Mouse (Mus musculus) left cerebral cortex, adult 2 months (tissue): ENCODE measurements around the gene Bicc1. TPM values are rescaled to one million over a fixed set of nuclear protein-coding genes. Genes with fewer than 3 reads are reported as not detected.
"Not testable (repeated sequence)": the region's sequence is repeated elsewhere in the genome, so short reads cannot be mapped to it uniquely, and the experiment has no call there.

Source experiments
- DNase-seq, 2 experiments: peaks; one replicate each; pipeline ENCODE4 v3.0.0; 2021 to 2022; ENCODE audit warnings: low spot score in 2 of 2, mixed read lengths in 1 of 2; ENCODE audit errors: extremely low spot score in 1 of 2
- H3K27ac ChIP-seq: fragments of 200-600 bp; 2 replicates; pipeline ENCODE4 v1.8.1; 2022
- H3K4me3 ChIP-seq: fragments of 200-600 bp; 2 replicates; pipeline ENCODE4 v1.8.1; 2022
- CTCF ChIP-seq: fragments of 200-600 bp; IDR thresholded peaks from 2 replicates; pipeline ENCODE4 v1.8.1; 2022; ENCODE audit warnings: antibody characterized with exemption, mild to moderate bottlenecking, moderate library complexity
- intact Hi-C: fragments of 180-260 bp; cut with DNase I; formaldehyde crosslinking; loops from one replicate; pipeline ENCODE4 v1.15.1; 2025
- total RNA-seq, 2 experiments: library from RNA; stranded (reverse); gene quantifications; 2 replicates each; pipeline ENCODE4 v1.2.3; 2021

Gene Bicc1
- total RNA-seq, 2 experiments from 2014 or later: 5.1 to 6.7 TPM

GRCm38 (mm10) chr10:70949254-70950104 is 210.0 kb downstream of the Bicc1 start:
- H3K27ac ChIP-seq: peak overlapping the region; percentile 63; the same call in 1 of the 2 replicates
- DNase-seq: peak in 1 of 2 experiments; percentile 33
- peak overlapping the region; percentile 27 for H3K4me3 ChIP-seq
- intact Hi-C loops: no loop called here
- TF ChIP-seq CTCF: no peak

GRCm38 (mm10) chr10:70948276-70948675 is 211.2 kb downstream of the Bicc1 start:
- intact Hi-C loops: no loop called here
- no peak for TF ChIP-seq CTCF
- DNase-seq: peak in 1 of 2 experiments; percentile 22
- no peak overlapping the region for H3K27ac ChIP-seq
- H3K4me3 ChIP-seq: no peak overlapping the region

- H3K27ac ChIP-seq, DNase-seq, intact Hi-C loops, H3K4me3 ChIP-seq: not testable (repeated sequence)
These were observed 213.4 kb downstream of the Bicc1 start for GRCm38 (mm10) chr10:70946121-70946520.

- Histone ChIP-seq H3K4me3 (no peak overlapping the region), H3K27ac (no peak overlapping the region)
- intact Hi-C loops: no loop called here
- DNase-seq: no peak
- TF ChIP-seq CTCF: no peak
These were observed 214.4 kb downstream of the Bicc1 start for GRCm38 (mm10) chr10:70945076-70945475.

GRCm38 (mm10) chr10:70941623-70942022 is 217.9 kb downstream of the Bicc1 start:
- no peak for TF ChIP-seq CTCF
- no peak for DNase-seq
- Histone ChIP-seq H3K27ac (no peak overlapping the region), H3K4me3 (no peak overlapping the region)
- intact Hi-C loops: no loop called here

- no peak overlapping the region for H3K27ac ChIP-seq
- H3K4me3 ChIP-seq: no peak overlapping the region
- DNase-seq: no peak
- intact Hi-C loops: no loop called here
- TF ChIP-seq CTCF: no peak
These were observed 219.7 kb downstream of the Bicc1 start for GRCm38 (mm10) chr10:70939751-70940150.

GRCm38 (mm10) chr10:70937450-70937849 is 222.1 kb downstream of the Bicc1 start:
- Histone ChIP-seq H3K4me3 (no peak overlapping the region), H3K27ac (no peak overlapping the region)
- no peak for DNase-seq
- intact Hi-C loops: no loop called here
- no peak for TF ChIP-seq CTCF

- intact Hi-C loops: no loop called here
- Histone ChIP-seq H3K4me3 (no peak overlapping the region), H3K27ac (no peak overlapping the region)
- TF ChIP-seq CTCF: no peak
- no peak for DNase-seq
These were observed 223.5 kb downstream of the Bicc1 start for GRCm38 (mm10) chr10:70936008-70936407.

GRCm38 (mm10) chr10:70926126-70926525 is 233.4 kb downstream of the Bicc1 start:
- Histone ChIP-seq H3K4me3 (no peak overlapping the region), H3K27ac (no peak overlapping the region)
- TF ChIP-seq CTCF: no peak
- DNase-seq: no peak
- intact Hi-C loops: no loop called here

- no peak for TF ChIP-seq CTCF
- intact Hi-C loops: no loop called here
- no peak for DNase-seq
- no peak overlapping the region for H3K4me3 ChIP-seq
- no peak overlapping the region for H3K27ac ChIP-seq
These were observed 235.2 kb downstream of the Bicc1 start for GRCm38 (mm10) chr10:70924348-70924747.

- no peak for DNase-seq
- intact Hi-C loops: no loop called here
- no peak overlapping the region for H3K27ac ChIP-seq
- no peak for TF ChIP-seq CTCF
- no peak overlapping the region for H3K4me3 ChIP-seq
These were observed 235.6 kb downstream of the Bicc1 start for GRCm38 (mm10) chr10:70923936-70924335.

GRCm38 (mm10) chr10:70921481-70921880 is 238.0 kb downstream of the Bicc1 start:
- DNase-seq: no peak
- H3K27ac ChIP-seq: no peak overlapping the region
- intact Hi-C loops: no loop called here
- no peak for TF ChIP-seq CTCF
- H3K4me3 ChIP-seq: no peak overlapping the region

- DNase-seq: no peak
These were observed 239.6 kb downstream of the Bicc1 start for GRCm38 (mm10) chr10:70919851-70920250.

More at GRCm38 (mm10) chr10:70919851-70920250, 239.6 kb downstream of the Bicc1 start:
- TF ChIP-seq CTCF: no peak
- H3K27ac ChIP-seq: peak overlapping the region; percentile 80; the same call in 1 of the 2 replicates
- intact Hi-C loops: loop anchor here (1.0 kb wide), 1 partner anchor 239 kb away; the partner anchor contains the start of gene Bicc1
- H3K4me3 ChIP-seq: no peak overlapping the region
